Mouse (Mus musculus) embryo, embryonic 11.5 days (tissue): ENCODE measurements at regions not wholly inside any gene's neighbourhood (a gene's known extent, or its start where the extent isn't known, plus 50 kb on each side); places are given as distances from the start of the nearest gene placed in this dataset.

Experiments
- DNase-seq: peaks from one replicate; pipeline ENCODE4 v3.0.0-alpha.2; 2012; ENCODE audit warnings: low read depth, low spot score

GRCm38 (mm10) chr9:69814432-69814831, 53.7 kb upstream of the Foxb1 start:
- no peak for DNase-seq

GRCm38 (mm10) chr9:69823179-69823966, 62.6 kb upstream of the Foxb1 start:
- no peak for DNase-seq

GRCm38 (mm10) chr9:69828428-69828827, 67.7 kb upstream of the Foxb1 start:
- no peak for DNase-seq

- no peak for DNase-seq
These were observed 74.7 kb upstream of the Foxb1 start for GRCm38 (mm10) chr9:69835396-69835795.

GRCm38 (mm10) chr9:69839198-69839597, 78.5 kb upstream of the Foxb1 start:
- no peak for DNase-seq

GRCm38 (mm10) chr9:69844712-69845111, 84.0 kb upstream of the Foxb1 start:
- DNase-seq, result no peak

GRCm38 (mm10) chr9:69845210-69845609, 84.5 kb upstream of the Foxb1 start:
- DNase-seq, result no peak

- DNase-seq, result peak; percentile 49
These were observed 95.9 kb upstream of the Foxb1 start for GRCm38 (mm10) chr9:69856621-69857020.

- DNase-seq, result no peak
These were observed 97.9 kb upstream of the Foxb1 start for GRCm38 (mm10) chr9:69858619-69859018.

GRCm38 (mm10) chr9:69870182-69870581, 109.4 kb upstream of the Foxb1 start:
- no peak for DNase-seq

- no peak for DNase-seq
These were observed 102.9 kb upstream of the Bnip2 start for GRCm38 (mm10) chr9:69886351-69886750.

GRCm38 (mm10) chr9:69898016-69898415, 91.2 kb upstream of the Bnip2 start:
- DNase-seq, result no peak

GRCm38 (mm10) chr9:69899371-69899770, 89.9 kb upstream of the Bnip2 start:
- DNase-seq, result no peak

- no peak for DNase-seq
These were observed 88.4 kb upstream of the Bnip2 start for GRCm38 (mm10) chr9:69900871-69901270.

- DNase-seq, result no peak
These were observed 81.9 kb upstream of the Bnip2 start for GRCm38 (mm10) chr9:69907123-69907945.

- DNase-seq, result no peak
These were observed 78.6 kb upstream of the Bnip2 start for GRCm38 (mm10) chr9:69910621-69911020.

- DNase-seq, result no peak
These were observed 61.1 kb upstream of the Bnip2 start for GRCm38 (mm10) chr9:69928126-69928525.

- DNase-seq, result no peak
These were observed 51.4 kb upstream of the Bnip2 start for GRCm38 (mm10) chr9:69937863-69938262.
